Mouse (Mus musculus): ENCODE measurements around the gene Phyh. TPM values are rescaled to one million over a fixed set of nuclear protein-coding genes. Genes with fewer than 3 reads are reported as not detected.

Gene Phyh
- total and polyA plus RNA-seq, 2 experiments from 2014 or later: 74.6 to 127 TPM

- no peak overlapping the region for H3K9ac ChIP-seq (replicated peaks; ENCODE audit: low read length)
- TF ChIP-seq CTCF (IDR thresholded peaks at IDR 0.05; ENCODE audit: low read depth): no peak
- H3K27me3 ChIP-seq (ENCODE audit: insufficient read depth, low read length): no peaks in the 10 kb centered on the region
- no peak overlapping the region for H3K27ac ChIP-seq
- 91% methylated on average over 6 of the region's 6 CpGs for WGBS
- ATAC-seq (no peak), DNase-seq (ENCODE audit: low spot score) (no peak)
- no peak overlapping the region for H3K4me3 ChIP-seq (ENCODE audit: low read length)
- no peaks in the 10 kb centered on the region for H3K9me3 ChIP-seq (ENCODE audit: low read length)
- no peak overlapping the region for H3K4me2 ChIP-seq (ENCODE audit: low read depth, low read length)
- H3K36me3 ChIP-seq (ENCODE audit: insufficient read depth, low read length): peaks cover 34% of the 10 kb centered on the region
- H3K4me1 ChIP-seq (ENCODE audit: insufficient read depth, low read length): no peaks in the 10 kb centered on the region
Measured at GRCm38 (mm10) chr2:4900624-4901023, 18.2 kb upstream of the Phyh start.

GRCm38 (mm10) chr2:4902346-4902745 lies 16.5 kb upstream of the Phyh start:
- no peak overlapping the region for H3K4me2 ChIP-seq (ENCODE audit: low read depth, low read length)
- peaks cover 35% of the 10 kb centered on the region for H3K36me3 ChIP-seq (ENCODE audit: insufficient read depth, low read length)
- H3K27ac ChIP-seq: no peak overlapping the region
- no peak for DNase-seq (ENCODE audit: low spot score)
- no peaks in the 10 kb centered on the region for H3K27me3 ChIP-seq (ENCODE audit: insufficient read depth, low read length)
- TF ChIP-seq CTCF (IDR thresholded peaks at IDR 0.05; ENCODE audit: low read depth): no peak
- no peaks in the 10 kb centered on the region for H3K4me1 ChIP-seq (ENCODE audit: insufficient read depth, low read length)
- ATAC-seq: no peak
- H3K9me3 ChIP-seq (ENCODE audit: low read length): no peaks in the 10 kb centered on the region
- no peak overlapping the region for H3K4me3 ChIP-seq (ENCODE audit: low read length)
- 84% methylated on average over 5 of the region's 5 CpGs for WGBS
- H3K9ac ChIP-seq (replicated peaks; ENCODE audit: low read length): no peak overlapping the region

GRCm38 (mm10) chr2:4907120-4907519 lies 11.7 kb upstream of the Phyh start:
- 90% methylated on average over 6 of the region's 6 CpGs for WGBS
- no peak for DNase-seq (ENCODE audit: low spot score)
- H3K9ac ChIP-seq (replicated peaks; ENCODE audit: low read length): no peak overlapping the region
- no peaks in the 10 kb centered on the region for H3K9me3 ChIP-seq (ENCODE audit: low read length)
- no peak overlapping the region for H3K4me2 ChIP-seq (ENCODE audit: low read depth, low read length)
- peaks cover 14% of the 10 kb centered on the region for H3K36me3 ChIP-seq (ENCODE audit: insufficient read depth, low read length)
- no peak for ATAC-seq
- TF ChIP-seq CTCF (IDR thresholded peaks at IDR 0.05; ENCODE audit: low read depth): no peak
- no peaks in the 10 kb centered on the region for H3K4me1 ChIP-seq (ENCODE audit: insufficient read depth, low read length)
- H3K4me3 ChIP-seq (ENCODE audit: low read length): no peak overlapping the region
- H3K27ac ChIP-seq: no peak overlapping the region
- H3K27me3 ChIP-seq (ENCODE audit: insufficient read depth, low read length): no peaks in the 10 kb centered on the region

- Histone ChIP-seq H3K4me2 (ENCODE audit: low read depth, low read length) (no peak overlapping the region), H3K36me3 (ENCODE audit: insufficient read depth, low read length) (peaks cover 13% of the 10 kb centered on the region), H3K9ac (replicated peaks; ENCODE audit: low read length) (no peak overlapping the region), H3K4me3 (ENCODE audit: low read length) (no peak overlapping the region), H3K4me1 (ENCODE audit: insufficient read depth, low read length) (no peaks in the 10 kb centered on the region), H3K9me3 (ENCODE audit: low read length) (no peaks in the 10 kb centered on the region), H3K27ac (no peak overlapping the region), H3K27me3 (ENCODE audit: insufficient read depth, low read length) (no peaks in the 10 kb centered on the region)
- TF ChIP-seq CTCF (IDR thresholded peaks at IDR 0.05; ENCODE audit: low read depth): no peak
- no peak for DNase-seq (ENCODE audit: low spot score)
- 88% methylated on average over 7 of the region's 7 CpGs for WGBS
- ATAC-seq: no peak
Measured at GRCm38 (mm10) chr2:4907916-4908315, 10.9 kb upstream of the Phyh start.

GRCm38 (mm10) chr2:4908771-4909315 lies 10.0 kb upstream of the Phyh start:
- Histone ChIP-seq H3K4me2 (ENCODE audit: low read depth, low read length) (no peak overlapping the region), H3K36me3 (ENCODE audit: insufficient read depth, low read length) (peaks cover 13% of the 10 kb centered on the region), H3K9ac (replicated peaks; ENCODE audit: low read length) (no peak overlapping the region), H3K27me3 (ENCODE audit: insufficient read depth, low read length) (no peaks in the 10 kb centered on the region), H3K4me1 (ENCODE audit: insufficient read depth, low read length) (no peaks in the 10 kb centered on the region), H3K27ac (no peak overlapping the region), H3K9me3 (ENCODE audit: low read length) (no peaks in the 10 kb centered on the region), H3K4me3 (ENCODE audit: low read length) (no peak overlapping the region)
- no peak for DNase-seq (ENCODE audit: low spot score)
- WGBS: 89% methylated on average over 3 of the region's 3 CpGs
- no peak for ATAC-seq
- no peak for TF ChIP-seq CTCF (IDR thresholded peaks at IDR 0.05; ENCODE audit: low read depth)

GRCm38 (mm10) chr2:4909909-4910308 lies 8.9 kb upstream of the Phyh start:
- ATAC-seq (no peak), DNase-seq (ENCODE audit: low spot score) (no peak)
- no peaks in the 10 kb centered on the region for H3K4me1 ChIP-seq (ENCODE audit: insufficient read depth, low read length)
- H3K9me3 ChIP-seq (ENCODE audit: low read length): no peaks in the 10 kb centered on the region
- H3K27me3 ChIP-seq (ENCODE audit: insufficient read depth, low read length): no peaks in the 10 kb centered on the region
- H3K36me3 ChIP-seq (ENCODE audit: insufficient read depth, low read length): peaks cover 13% of the 10 kb centered on the region
- WGBS: 68% methylated on average over 6 of the region's 6 CpGs
- no peak overlapping the region for H3K4me2 ChIP-seq (ENCODE audit: low read depth, low read length)
- H3K27ac ChIP-seq: no peak overlapping the region
- H3K9ac ChIP-seq (replicated peaks; ENCODE audit: low read length): no peak overlapping the region
- H3K4me3 ChIP-seq (ENCODE audit: low read length): no peak overlapping the region
- TF ChIP-seq CTCF (IDR thresholded peaks at IDR 0.05; ENCODE audit: low read depth): no peak

- Histone ChIP-seq H3K9me3 (ENCODE audit: low read length) (no peaks in the 10 kb centered on the region), H3K27me3 (ENCODE audit: insufficient read depth, low read length) (no peaks in the 10 kb centered on the region), H3K4me3 (ENCODE audit: low read length) (no peak overlapping the region), H3K4me2 (ENCODE audit: low read depth, low read length) (no peak overlapping the region), H3K36me3 (ENCODE audit: insufficient read depth, low read length) (peaks cover 10% of the 10 kb centered on the region), H3K9ac (replicated peaks; ENCODE audit: low read length) (no peak overlapping the region), H3K4me1 (ENCODE audit: insufficient read depth, low read length) (no peaks in the 10 kb centered on the region), H3K27ac (no peak overlapping the region)
- TF ChIP-seq CTCF (IDR thresholded peaks at IDR 0.05; ENCODE audit: low read depth): no peak
- 86% methylated on average over 4 of the region's 4 CpGs for WGBS
- ATAC-seq (no peak), DNase-seq (ENCODE audit: low spot score) (no peak)
Measured at GRCm38 (mm10) chr2:4910521-4910920, 8.3 kb upstream of the Phyh start.

Data from hindbrain, postnatal 0 days (tissue).